Mouse (Mus musculus) myocyte (in vitro differentiated cells): ENCODE data around the gene Tox2.

ENCODE experiments used
- MAX ChIP-seq: IDR thresholded peaks from one replicate; pipeline ENCODE4 v1.6.1; 2011; ENCODE audit warnings: low read depth, mild to moderate bottlenecking, control low read depth
- MYOD1 ChIP-seq, 3 experiments: IDR thresholded peaks; one replicate each; pipeline ENCODE4 v1.6.1; 2011; ENCODE audit warnings: control low read depth in 2 of 3, low read depth in 2 of 3, mild to moderate bottlenecking in 2 of 3, moderate library complexity in 1 of 3; ENCODE audit not compliant: insufficient read length in 2 of 3, control insufficient read depth in 1 of 3
- POLR2A ChIP-seq: IDR thresholded peaks from one replicate; pipeline ENCODE4 v1.6.1; 2011; ENCODE audit warnings: low read depth, mild to moderate bottlenecking, control low read depth, moderate library complexity; ENCODE audit not compliant: insufficient read length

DNA sequence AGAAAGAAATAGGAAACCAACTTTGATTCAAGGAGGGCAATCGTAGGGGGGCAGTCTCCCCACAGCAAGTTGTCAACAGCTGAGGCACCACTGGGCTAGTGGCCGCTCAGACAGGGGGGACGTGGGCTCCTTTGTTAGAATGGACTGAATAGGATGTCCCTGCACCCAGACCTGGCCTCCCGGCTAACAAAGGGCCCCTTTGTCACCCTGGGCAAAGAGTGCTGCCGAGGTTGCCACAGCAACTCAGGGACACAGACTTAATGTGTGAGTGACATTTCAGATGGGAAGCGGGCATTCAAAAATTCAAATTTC is 7.1 kb upstream of the Tox2 start:
- TF ChIP-seq POLR2A (no peak), MAX (no peak), MYOD1 (IDR thresholded peaks at IDR 0.05; ENCODE audit: control insufficient read depth in 1 of 3, insufficient read length in 2 of 3, low read depth in 2 of 3) (no peak)
